Mouse (Mus musculus) myocyte (in vitro differentiated cells): ENCODE measurements around the gene Abt1. TPM values are rescaled to one million over a fixed set of nuclear protein-coding genes. Genes with fewer than 3 reads are reported as not detected.

Experiments used
- H3K27me3 ChIP-seq: one replicate; pipeline ENCODE4 v1.6.1; 2011; ENCODE audit not compliant: control insufficient read depth, insufficient read depth, insufficient read length
- H3K36me3 ChIP-seq: one replicate; pipeline ENCODE4 v1.6.1; 2011; ENCODE audit not compliant: control insufficient read depth, insufficient read depth
- H3K4me2 ChIP-seq: one replicate; pipeline ENCODE4 v1.6.1; 2011; ENCODE audit warnings: low read depth, control low read depth
- H3K4me3 ChIP-seq: one replicate; pipeline ENCODE4 v1.5.1; 2011; ENCODE audit warnings: mild to moderate bottlenecking, control low read depth, moderate library complexity
- H3K79me2 ChIP-seq: one replicate; pipeline ENCODE4 v1.6.1; 2011; ENCODE audit not compliant: control insufficient read depth, insufficient read depth
- H3ac ChIP-seq: one replicate; pipeline ENCODE4 v1.6.1; 2011; ENCODE audit not compliant: control insufficient read depth, insufficient read length
- CEBPB ChIP-seq: IDR thresholded peaks from 2 replicates; pipeline ENCODE4 v1.6.1; 2011; ENCODE audit warnings: mild to moderate bottlenecking, moderate library complexity; ENCODE audit not compliant: poor library complexity, insufficient read depth, severe bottlenecking
- E2F4 ChIP-seq: IDR thresholded peaks from one replicate; pipeline ENCODE4 v1.6.1; 2011; ENCODE audit warnings: mild to moderate bottlenecking, control low read depth, moderate library complexity; ENCODE audit not compliant: insufficient read depth
- MAX ChIP-seq: IDR thresholded peaks from one replicate; pipeline ENCODE4 v1.6.1; 2011; ENCODE audit warnings: low read depth, mild to moderate bottlenecking, control low read depth
- MYOD1 ChIP-seq, 3 experiments: IDR thresholded peaks; one replicate each; pipeline ENCODE4 v1.6.1; 2011; ENCODE audit warnings: control low read depth in 2 of 3, low read depth in 2 of 3, mild to moderate bottlenecking in 2 of 3, moderate library complexity in 1 of 3; ENCODE audit not compliant: insufficient read length in 2 of 3, control insufficient read depth in 1 of 3
- MYOG ChIP-seq, 3 experiments: IDR thresholded peaks; one replicate each; pipeline ENCODE4 v1.6.1; 2011; ENCODE audit warnings: control low read depth in 2 of 3, low read depth in 2 of 3, mild to moderate bottlenecking in 2 of 3; ENCODE audit not compliant: insufficient read length in 2 of 3, control insufficient read depth in 1 of 3, insufficient read depth in 1 of 3
- POLR2A ChIP-seq: IDR thresholded peaks from one replicate; pipeline ENCODE4 v1.6.1; 2011; ENCODE audit warnings: low read depth, mild to moderate bottlenecking, control low read depth, moderate library complexity; ENCODE audit not compliant: insufficient read length
- POLR2AphosphoS2 ChIP-seq: IDR thresholded peaks from one replicate; pipeline ENCODE4 v1.6.1; 2011; ENCODE audit warnings: low read depth, control low read depth; ENCODE audit not compliant: insufficient read length
- REST ChIP-seq: IDR thresholded peaks from one replicate; pipeline ENCODE4 v1.6.1; 2011; ENCODE audit warnings: mild to moderate bottlenecking, control low read depth, moderate library complexity; ENCODE audit not compliant: insufficient read depth, insufficient read length
- SRF ChIP-seq: IDR thresholded peaks from one replicate; pipeline ENCODE4 v1.6.1; 2011; ENCODE audit warnings: low read depth; ENCODE audit not compliant: control insufficient read depth, insufficient read length
- TCF12 ChIP-seq: IDR thresholded peaks from one replicate; pipeline ENCODE4 v1.6.1; 2011; ENCODE audit warnings: mild to moderate bottlenecking, control low read depth; ENCODE audit not compliant: poor library complexity, insufficient read depth, severe bottlenecking
- TCF3 ChIP-seq: IDR thresholded peaks from one replicate; pipeline ENCODE4 v1.6.1; 2011; ENCODE audit warnings: low read depth, control low read depth; ENCODE audit not compliant: insufficient read length
- USF1 ChIP-seq: IDR thresholded peaks from one replicate; pipeline ENCODE4 v1.6.1; 2011; ENCODE audit warnings: low read depth, mild to moderate bottlenecking, control low read depth, moderate library complexity
- polyA plus RNA-seq: library from polyadenylated mRNA; unstranded; fragments of >200 nt; fragmentation: generic; extraction: Trizol; gene quantifications from one replicate; pipeline ENCODE4 v1.2.1, GENCODE M21; 2012; ENCODE audit warnings: missing spikeins

Abt1 gene
- polyA plus RNA-seq, 1 experiment = 7.4 TPM

DNA sequence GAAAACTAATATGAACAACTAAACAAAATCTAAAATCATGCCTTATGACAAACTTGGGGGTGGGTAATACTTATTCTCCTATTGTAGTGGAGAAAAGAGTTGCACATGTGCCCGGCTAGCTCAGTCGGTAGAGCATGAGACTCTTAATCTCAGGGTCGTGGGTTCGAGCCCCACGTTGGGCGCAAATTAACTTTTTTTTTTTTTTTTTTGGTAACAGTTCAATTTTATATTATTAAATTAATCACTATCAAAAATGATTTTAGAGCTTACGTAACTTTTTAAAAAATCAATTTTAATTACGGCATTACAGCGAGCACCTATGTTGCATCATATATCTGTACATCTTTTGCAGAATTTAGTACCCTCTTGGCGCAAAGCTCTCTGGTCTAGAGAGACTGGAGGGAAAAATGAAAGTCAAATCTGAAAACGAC lies 12.6 kb upstream of the Abt1 start:
- no peaks in the 10 kb centered on the region for H3K27me3 ChIP-seq
- TF ChIP-seq MYOD1 (IDR thresholded peaks at IDR 0.05; ENCODE audit: control insufficient read depth in 1 of 3, insufficient read length in 2 of 3, low read depth in 2 of 3) (no peak), CEBPB (0 out of 2 replicates have a peak, but pooled peaks have one; percentile 6)
- no peaks in the 10 kb centered on the region for H3K79me2 ChIP-seq
- no peak overlapping the region for H3ac ChIP-seq
- H3K36me3 ChIP-seq = no peaks in the 10 kb centered on the region
- H3K4me2 ChIP-seq = peak overlapping the region; percentile 89
- peak overlapping the region; percentile 35 for H3K4me3 ChIP-seq

DNA sequence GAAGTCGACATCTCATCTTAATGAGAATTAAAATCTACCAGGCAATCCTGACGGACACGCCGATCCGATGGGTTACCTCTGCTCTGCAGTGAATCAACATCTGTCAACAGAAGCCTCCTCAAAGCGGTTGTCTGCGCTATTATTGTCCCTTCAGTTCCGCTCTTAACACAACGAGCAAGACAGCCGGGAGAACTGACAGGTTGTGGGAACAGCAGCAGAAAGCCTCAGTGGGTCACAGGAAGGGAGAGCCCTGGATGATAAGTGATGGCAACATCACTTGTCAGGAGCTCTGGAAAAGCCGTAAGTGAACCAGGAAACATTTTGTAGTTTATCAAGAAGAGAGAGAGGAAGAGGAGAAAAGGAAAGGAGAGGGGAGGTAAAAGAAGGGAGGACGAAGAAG lies 12.0 kb upstream of the Abt1 start:
- no peaks in the 10 kb centered on the region for H3K79me2 ChIP-seq
- H3K4me2 ChIP-seq = peak overlapping the region; percentile 89
- H3K4me3 ChIP-seq = peak overlapping the region; percentile 35
- TF ChIP-seq POLR2A (no peak), USF1 (no peak), TCF3 (no peak), TCF12 (no peak), SRF (no peak), MAX (no peak), MYOD1 (IDR thresholded peaks at IDR 0.05; ENCODE audit: control insufficient read depth in 1 of 3, insufficient read length in 2 of 3, low read depth in 2 of 3) (no peak), MYOG (IDR thresholded peaks at IDR 0.05; ENCODE audit: control insufficient read depth in 1 of 3, insufficient read depth in 1 of 3, insufficient read length in 2 of 3, low read depth in 2 of 3) (no peak), CEBPB (no peak), POLR2AphosphoS2 (no peak)
- no peaks in the 10 kb centered on the region for H3K36me3 ChIP-seq
- no peak overlapping the region for H3ac ChIP-seq
- H3K27me3 ChIP-seq = no peaks in the 10 kb centered on the region

GRCm38 (mm10) chr13:23435241-23435640 lies 11.6 kb upstream of the Abt1 start:
- no peaks in the 10 kb centered on the region for H3K27me3 ChIP-seq
- H3K4me2 ChIP-seq = peak overlapping the region; percentile 89
- peak overlapping the region; percentile 35 for H3K4me3 ChIP-seq
- H3K79me2 ChIP-seq = no peaks in the 10 kb centered on the region
- H3ac ChIP-seq = no peak overlapping the region
- no peak for TF ChIP-seq POLR2AphosphoS2
- TF ChIP-seq USF1 = no peak
- no peak for TF ChIP-seq E2F4
- TF ChIP-seq CEBPB = no peak
- H3K36me3 ChIP-seq = no peaks in the 10 kb centered on the region

- Histone ChIP-seq H3K4me3 (no peak overlapping the region), H3K36me3 (no peaks in the 10 kb centered on the region), H3K79me2 (no peaks in the 10 kb centered on the region), H3ac (no peak overlapping the region), H3K27me3 (no peaks in the 10 kb centered on the region), H3K4me2 (no peak overlapping the region)
- no peak for TF ChIP-seq POLR2AphosphoS2
- no peak for TF ChIP-seq CEBPB
- TF ChIP-seq MYOD1 (IDR thresholded peaks at IDR 0.05; ENCODE audit: control insufficient read depth in 1 of 3, insufficient read length in 2 of 3, low read depth in 2 of 3) = no peak
- no peak for TF ChIP-seq SRF
- TF ChIP-seq TCF3 = no peak
- no peak for TF ChIP-seq TCF12
- TF ChIP-seq REST = no peak
- no peak for TF ChIP-seq MAX
- no peak for TF ChIP-seq E2F4
- TF ChIP-seq MYOG (IDR thresholded peaks at IDR 0.05; ENCODE audit: control insufficient read depth in 1 of 3, insufficient read depth in 1 of 3, insufficient read length in 2 of 3, low read depth in 2 of 3) = no peak
- TF ChIP-seq POLR2A = no peak
Measured at GRCm38 (mm10) chr13:23434426-23434825, 10.8 kb upstream of the Abt1 start.

GRCm38 (mm10) chr13:23433801-23434200 lies 10.1 kb upstream of the Abt1 start:
- Histone ChIP-seq H3K4me3 (peak overlapping the region; percentile 44), H3K4me2 (peak overlapping the region; percentile 79)

More at GRCm38 (mm10) chr13:23433801-23434200, 10.1 kb upstream of the Abt1 start:
- Histone ChIP-seq H3K79me2 (no peaks in the 10 kb centered on the region), H3K27me3 (no peaks in the 10 kb centered on the region), H3K36me3 (no peaks in the 10 kb centered on the region), H3ac (no peak overlapping the region)
- TF ChIP-seq MAX (no peak), REST (no peak), POLR2A (no peak), MYOG (IDR thresholded peaks at IDR 0.05; ENCODE audit: control insufficient read depth in 1 of 3, insufficient read depth in 1 of 3, insufficient read length in 2 of 3, low read depth in 2 of 3) (no peak), SRF (no peak), TCF3 (no peak), POLR2AphosphoS2 (no peak), E2F4 (no peak), TCF12 (no peak), CEBPB (no peak), USF1 (no peak), MYOD1 (IDR thresholded peaks at IDR 0.05; ENCODE audit: control insufficient read depth in 1 of 3, insufficient read length in 2 of 3, low read depth in 2 of 3) (no peak)
